Mouse (Mus musculus) adrenal gland, adult 2 months (tissue): ENCODE measurements around the gene 2900011O08Rik. TPM values are rescaled to one million over a fixed set of nuclear protein-coding genes. Genes with fewer than 3 reads are reported as not detected.
A peak's percentile ranks its signal among the peaks of the same experiment; 100 is the strongest.

Source experiments
- DNase-seq: peaks from one replicate; pipeline ENCODE4 v3.0.0; 2021
- polyA plus RNA-seq: library from polyadenylated mRNA; depleted of rRNA; stranded (reverse); fragments of >200 nt; gene quantifications from 2 replicates; pipeline ENCODE4 v1.2.3, GENCODE M21; 2012
- total RNA-seq, 2 experiments: library from RNA; stranded (reverse); gene quantifications; 2 replicates each; pipeline ENCODE4 v1.2.3; 2021

2900011O08Rik gene
- total and polyA plus RNA-seq, 3 experiments: 0.86 to 1.2 (median 0.89) TPM

DNA sequence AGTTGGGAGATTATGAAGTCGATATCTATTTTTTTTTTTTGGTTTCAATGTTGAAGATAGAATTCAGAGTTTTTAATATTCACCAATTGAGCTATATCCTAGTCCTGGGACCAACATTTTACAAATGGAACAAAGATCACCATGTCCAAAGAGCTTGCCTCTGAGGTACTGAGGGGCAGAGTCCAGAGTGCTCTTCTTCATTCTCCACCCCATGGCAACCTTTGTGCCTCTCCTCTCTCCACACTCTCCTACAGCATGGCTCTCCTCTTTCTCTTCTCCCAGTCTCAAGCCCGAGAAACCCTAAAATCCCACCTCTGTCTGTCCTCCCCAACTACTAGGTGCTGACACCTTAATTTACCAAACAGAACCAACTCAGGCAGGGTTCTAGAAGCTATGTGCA is 18.3 kb downstream of the 2900011O08Rik start:
- no peak for DNase-seq

GRCm38 (mm10) chr16:14005266-14005665 is 18.9 kb downstream of the 2900011O08Rik start:
- DNase-seq: no peak

GRCm38 (mm10) chr16:14008081-14008480 is 21.7 kb downstream of the 2900011O08Rik start:
- no peak for DNase-seq

DNA sequence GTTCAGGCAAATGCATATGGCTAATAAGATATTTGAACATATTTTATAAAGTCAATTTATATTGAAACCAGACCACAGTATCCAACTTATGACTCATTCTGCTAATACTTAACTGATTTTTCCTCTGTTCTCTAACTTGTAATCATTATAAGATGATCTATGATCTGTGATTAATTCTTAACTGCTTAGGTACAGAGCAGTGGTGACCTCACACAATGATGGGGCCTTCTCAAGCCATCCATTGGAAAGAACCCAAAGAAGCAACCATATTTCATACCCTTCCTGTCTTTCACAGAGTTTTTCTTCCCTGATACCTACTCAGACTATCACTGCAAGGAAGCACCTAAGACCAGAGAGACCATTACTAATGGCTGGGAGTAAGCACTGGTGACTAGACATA is 22.3 kb downstream of the 2900011O08Rik start:
- no peak for DNase-seq

GRCm38 (mm10) chr16:14009966-14010365 is 23.6 kb downstream of the 2900011O08Rik start:
- DNase-seq: no peak

DNA sequence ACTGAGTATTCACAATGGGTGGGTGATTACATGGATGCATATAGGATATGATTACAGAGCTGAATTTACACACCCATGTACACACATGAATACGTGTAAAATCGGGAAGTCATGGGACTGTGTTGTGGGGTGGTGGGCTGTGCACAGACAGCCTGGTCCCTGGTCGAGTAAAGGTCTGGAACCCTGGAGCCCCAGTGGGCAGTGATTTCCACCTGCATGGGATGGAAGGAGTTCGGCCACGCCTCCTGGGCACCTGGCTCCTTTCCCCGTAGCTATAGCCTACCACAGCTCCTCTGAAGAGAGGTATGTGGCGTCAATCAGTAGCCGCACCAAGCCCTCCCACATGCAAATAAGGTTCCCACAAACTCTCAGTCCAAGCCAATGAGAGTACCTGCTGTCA is 30.9 kb downstream of the 2900011O08Rik start:
- DNase-seq: no peak

DNA sequence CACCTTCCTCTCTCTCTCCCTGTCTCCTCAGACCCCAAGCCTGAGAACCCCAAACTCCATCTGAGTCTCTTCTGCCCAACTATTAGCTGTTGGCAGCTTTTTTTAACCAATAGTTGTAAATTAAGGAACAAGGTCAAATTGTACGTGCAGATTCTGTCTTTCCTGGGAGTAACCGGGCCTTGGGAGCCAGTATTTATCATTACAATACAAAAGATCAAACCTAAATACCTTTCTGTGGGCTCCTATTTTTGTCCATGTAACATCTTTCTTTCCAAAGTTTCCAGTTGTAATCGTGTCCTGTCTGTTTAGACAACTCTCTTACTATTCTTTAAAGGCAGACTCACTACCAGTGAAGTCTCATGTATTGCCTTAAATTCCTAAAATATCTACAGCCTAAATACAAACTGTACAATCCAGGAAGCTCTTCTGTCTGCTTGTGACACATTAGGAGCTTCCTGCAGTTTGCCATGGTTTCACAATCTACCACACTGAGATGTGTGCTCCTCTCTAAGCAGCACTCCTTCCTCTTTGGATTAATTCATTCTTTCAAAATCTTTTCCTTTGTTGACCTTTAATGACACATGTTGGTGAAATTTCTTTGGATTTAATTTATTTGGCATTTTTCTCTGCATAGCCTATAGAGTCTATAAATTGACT is 34.9 kb downstream of the 2900011O08Rik start:
- no peak for DNase-seq

GRCm38 (mm10) chr16:14025091-14025990 is 38.9 kb downstream of the 2900011O08Rik start:
- no peak for DNase-seq

- DNase-seq: no peak
Measured at GRCm38 (mm10) chr16:14029072-14029471, 42.7 kb downstream of the 2900011O08Rik start.

DNA sequence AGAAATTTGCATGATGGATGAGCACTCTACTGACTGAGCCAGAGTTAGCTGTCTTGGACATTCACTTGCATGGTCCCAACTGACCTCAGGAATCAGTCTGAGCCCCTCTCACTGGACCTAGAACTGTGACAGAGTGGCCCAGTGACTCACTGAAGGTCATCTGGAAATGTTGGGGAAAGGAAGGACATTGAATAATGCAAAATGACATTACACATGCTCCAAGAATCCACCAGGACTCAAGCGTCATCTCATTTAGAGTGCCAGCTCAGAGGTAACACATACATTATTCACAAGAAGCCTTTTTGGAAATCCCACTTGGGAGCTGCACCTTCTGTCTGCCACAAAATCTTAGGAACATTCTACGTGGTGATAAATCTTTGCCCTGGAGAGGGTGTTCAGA is 43.4 kb downstream of the 2900011O08Rik start:
- peak; percentile 74 for DNase-seq

- DNase-seq: no peak
Measured at GRCm38 (mm10) chr16:14030650-14031049, 44.2 kb downstream of the 2900011O08Rik start.

DNA sequence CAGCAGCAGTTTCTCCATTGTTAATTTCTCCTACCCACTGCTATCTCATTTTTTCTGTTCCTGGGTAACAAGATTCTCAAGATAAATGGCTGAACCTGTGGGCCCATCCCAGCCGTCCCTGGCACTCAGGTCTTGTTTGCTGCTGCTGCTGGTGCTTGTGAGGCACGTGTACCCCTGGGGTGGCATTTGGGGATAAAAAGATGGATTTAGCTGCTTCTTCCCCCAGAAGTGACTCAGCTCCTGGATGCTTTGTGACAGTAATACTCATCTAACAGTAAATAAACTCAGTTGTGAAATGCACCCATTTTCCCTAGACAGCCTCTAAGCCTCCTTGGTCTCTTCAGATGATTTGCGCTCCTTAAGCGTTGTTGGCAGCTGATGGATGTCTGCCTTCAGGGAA is 46.7 kb downstream of the 2900011O08Rik start:
- DNase-seq: no peak

GRCm38 (mm10) chr16:14042421-14042820 is 56.0 kb downstream of the 2900011O08Rik start:
- DNase-seq: no peak

GRCm38 (mm10) chr16:14044695-14045094 is 58.3 kb downstream of the 2900011O08Rik start:
- no peak for DNase-seq

DNA sequence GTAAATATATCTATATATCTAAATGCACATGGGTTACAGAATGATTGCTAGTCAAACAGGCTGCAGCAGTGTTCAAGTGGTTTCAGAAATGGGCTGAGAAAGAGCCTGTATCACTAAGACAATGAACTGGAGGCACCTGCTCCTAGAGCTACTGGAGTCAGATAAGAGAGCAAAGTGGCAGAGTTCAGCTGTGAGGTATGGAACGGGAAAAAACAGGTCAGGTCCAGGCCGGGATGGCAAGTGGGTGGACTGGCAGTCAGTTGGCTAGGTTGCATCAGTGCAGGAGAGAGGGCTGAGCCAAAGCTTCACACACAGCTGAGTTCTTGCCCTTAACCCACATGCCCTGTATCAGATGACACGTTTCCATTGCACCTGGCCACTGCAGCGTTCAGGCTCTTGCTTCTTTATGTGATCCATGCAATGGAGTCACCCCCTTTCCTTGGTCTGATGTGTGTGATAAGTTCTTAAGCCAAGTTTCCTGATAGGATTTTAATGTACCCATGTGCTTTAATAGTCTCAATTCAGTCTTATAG is 59.9 kb downstream of the 2900011O08Rik start:
- no peak for DNase-seq

- no peak for DNase-seq
Measured at GRCm38 (mm10) chr16:14052221-14052620, 65.8 kb downstream of the 2900011O08Rik start.

DNA sequence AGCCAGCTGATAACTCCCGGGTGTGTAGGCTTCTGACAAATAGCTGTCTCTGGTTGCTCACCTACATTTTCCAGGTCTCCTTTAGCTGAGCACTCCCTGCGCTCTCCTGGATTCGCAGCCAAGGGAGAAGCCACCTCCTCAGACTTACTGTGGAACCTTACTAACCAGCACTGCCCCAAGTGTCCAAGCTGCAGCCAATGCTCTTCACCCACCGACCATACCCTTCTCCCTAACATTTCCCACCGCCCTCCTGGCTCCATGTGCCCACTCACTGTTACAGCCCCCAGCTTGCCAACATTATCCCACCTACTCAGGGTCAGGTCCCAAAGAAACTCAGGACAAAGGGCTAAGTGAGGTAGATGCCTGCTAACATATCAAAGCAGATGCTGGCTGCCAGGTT is 66.7 kb downstream of the 2900011O08Rik start:
- no peak for DNase-seq

DNA sequence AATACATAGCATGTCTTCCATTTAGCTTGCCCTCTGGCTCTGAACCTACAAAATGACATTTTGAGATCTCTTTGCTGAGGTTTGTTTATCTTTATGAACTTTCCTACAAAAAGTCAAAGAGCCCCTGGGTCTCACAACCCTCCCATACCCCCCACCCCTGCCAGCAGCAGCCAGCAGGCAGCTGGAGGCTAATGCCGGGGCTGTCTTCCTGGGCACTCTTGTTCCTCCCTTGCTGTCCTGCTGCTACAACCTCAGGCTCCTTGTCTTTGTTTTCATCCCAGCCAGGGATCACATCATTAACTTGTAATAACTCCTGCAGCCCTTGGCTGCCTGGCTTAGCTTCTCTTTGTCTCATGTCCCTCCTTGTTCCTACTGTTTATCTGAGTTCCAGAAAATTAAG is 68.9 kb downstream of the 2900011O08Rik start:
- no peak for DNase-seq

DNA sequence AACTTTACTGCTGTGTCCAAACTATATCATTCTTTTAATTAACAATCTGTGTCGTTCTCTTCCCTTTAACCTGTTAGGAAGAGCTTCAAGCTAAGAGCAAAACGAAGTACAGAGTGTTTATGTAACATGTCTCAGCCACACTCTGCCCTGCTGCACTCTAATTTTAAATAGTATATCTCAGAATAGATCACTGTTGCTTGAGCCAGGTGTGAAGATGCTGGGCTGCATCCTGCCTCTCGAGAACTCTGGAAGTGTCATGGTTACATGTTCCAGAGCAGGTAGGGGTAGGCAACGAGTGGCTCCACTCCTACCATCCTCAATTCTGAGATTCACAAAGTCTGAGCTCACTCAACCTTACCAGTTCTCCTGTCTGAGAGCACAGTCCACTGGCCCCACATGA is 70.3 kb downstream of the 2900011O08Rik start:
- no peak for DNase-seq

- DNase-seq: no peak
Measured at GRCm38 (mm10) chr16:14058541-14058940, 72.1 kb downstream of the 2900011O08Rik start.

GRCm38 (mm10) chr16:14059118-14059854 is 72.9 kb downstream of the 2900011O08Rik start:
- DNase-seq: no peak

- no peak for DNase-seq
Measured at GRCm38 (mm10) chr16:14059869-14060268, 73.5 kb downstream of the 2900011O08Rik start.
